Mouse (Mus musculus) R1 (cell line): ENCODE results near the gene C1qtnf9.

Experiments used
- DNase-seq: peaks from one replicate; pipeline ENCODE4 v3.0.0-alpha.2; 2018; ENCODE audit warnings: low read depth, low spot score

The C1qtnf9 gene

GRCm38 (mm10) chr14:60749880-60750279 lies 18.1 kb upstream of the C1qtnf9 start:
- DNase-seq = peak; percentile 56

GRCm38 (mm10) chr14:60751581-60751980 lies 16.4 kb upstream of the C1qtnf9 start:
- DNase-seq = peak; percentile 47

- peak; percentile 64 for DNase-seq
These were observed 14.8 kb upstream of the C1qtnf9 start for GRCm38 (mm10) chr14:60752892-60753800.

GRCm38 (mm10) chr14:60753801-60754126 lies 14.2 kb upstream of the C1qtnf9 start:
- DNase-seq = peak; percentile 34

- DNase-seq = no peak
These were observed 13.3 kb upstream of the C1qtnf9 start for GRCm38 (mm10) chr14:60754656-60755055.

- DNase-seq = no peak
These were observed 11.7 kb upstream of the C1qtnf9 start for GRCm38 (mm10) chr14:60756271-60756670.

- DNase-seq = no peak
These were observed 10.7 kb upstream of the C1qtnf9 start for GRCm38 (mm10) chr14:60757265-60757664.

- no peak for DNase-seq
These were observed 10.2 kb upstream of the C1qtnf9 start for GRCm38 (mm10) chr14:60757722-60758121.

- no peak for DNase-seq
These were observed 8.8 kb upstream of the C1qtnf9 start for GRCm38 (mm10) chr14:60759097-60759496.

- peak; percentile 82 for DNase-seq
These were observed 6.1 kb upstream of the C1qtnf9 start for GRCm38 (mm10) chr14:60761801-60762200.

- DNase-seq = no peak
These were observed 5.2 kb upstream of the C1qtnf9 start for GRCm38 (mm10) chr14:60762754-60763153.

- no peak for DNase-seq
These were observed 4.2 kb upstream of the C1qtnf9 start for GRCm38 (mm10) chr14:60763746-60764145.

GRCm38 (mm10) chr14:60764526-60764925 lies 3.4 kb upstream of the C1qtnf9 start:
- peak; percentile 94 for DNase-seq

- DNase-seq = peak; percentile 55
These were observed 2.9 kb upstream of the C1qtnf9 start for GRCm38 (mm10) chr14:60765025-60765424.

- peak; percentile 64 for DNase-seq
These were observed 1.4 kb downstream of the C1qtnf9 start for GRCm38 (mm10) chr14:60769340-60769739.

- no peak for DNase-seq
These were observed 2.7 kb downstream of the C1qtnf9 start for GRCm38 (mm10) chr14:60770594-60770993.

GRCm38 (mm10) chr14:60771057-60771456 lies 3.1 kb downstream of the C1qtnf9 start:
- DNase-seq = peak; percentile 73

- peak; percentile 52 for DNase-seq
These were observed 5.5 kb downstream of the C1qtnf9 start for GRCm38 (mm10) chr14:60773476-60773875.

GRCm38 (mm10) chr14:60776521-60776920 lies 8.6 kb downstream of the C1qtnf9 start:
- DNase-seq = no peak

- peak; percentile 81 for DNase-seq
These were observed 9.6 kb downstream of the C1qtnf9 start for GRCm38 (mm10) chr14:60777485-60777919.

- no peak for DNase-seq
These were observed 11.3 kb downstream of the C1qtnf9 start for GRCm38 (mm10) chr14:60779198-60779597.

- DNase-seq = no peak
These were observed 14.3 kb downstream of the C1qtnf9 start for GRCm38 (mm10) chr14:60782121-60782656.

- no peak for DNase-seq
These were observed 15.3 kb downstream of the C1qtnf9 start for GRCm38 (mm10) chr14:60783196-60783595.
